Mouse (Mus musculus) heart, adult 18-20 months (tissue): ENCODE measurements at regions not wholly inside any gene's neighbourhood (a gene's known extent, or its start where the extent isn't known, plus 50 kb on each side); places are given as distances from the start of the nearest gene placed in this dataset.

Experiments
- DNase-seq, 2 experiments: peaks; one replicate each; pipeline ENCODE4 v3.0.0; 2021 to 2022; ENCODE audit warnings: mixed read lengths in 1 of 2

DNA sequence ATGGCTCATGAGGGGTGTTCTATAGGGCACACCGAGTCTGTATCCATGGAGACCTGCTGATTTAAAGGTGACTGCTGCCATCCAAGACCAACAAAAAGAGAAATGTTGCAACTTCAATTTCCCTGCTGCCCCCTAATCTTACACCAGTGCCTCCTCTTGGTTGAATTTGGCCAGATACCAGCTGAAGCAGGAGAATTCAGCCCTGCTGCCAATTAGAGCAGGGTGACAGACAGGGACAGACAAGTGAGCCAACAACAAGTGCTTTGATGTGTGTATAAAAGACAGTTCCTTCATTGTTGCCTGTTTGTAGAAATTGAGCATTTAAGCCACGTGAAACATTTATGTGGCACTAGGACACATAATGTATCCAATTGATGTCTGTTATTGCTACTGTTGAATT is 75.5 kb upstream of the Adamts5 start:
- peak; percentile 41 to 54 for DNase-seq

- DNase-seq, result no peak
Measured at GRCm38 (mm10) chr16:85966892-85967444, 65.3 kb upstream of the Adamts5 start.

DNA sequence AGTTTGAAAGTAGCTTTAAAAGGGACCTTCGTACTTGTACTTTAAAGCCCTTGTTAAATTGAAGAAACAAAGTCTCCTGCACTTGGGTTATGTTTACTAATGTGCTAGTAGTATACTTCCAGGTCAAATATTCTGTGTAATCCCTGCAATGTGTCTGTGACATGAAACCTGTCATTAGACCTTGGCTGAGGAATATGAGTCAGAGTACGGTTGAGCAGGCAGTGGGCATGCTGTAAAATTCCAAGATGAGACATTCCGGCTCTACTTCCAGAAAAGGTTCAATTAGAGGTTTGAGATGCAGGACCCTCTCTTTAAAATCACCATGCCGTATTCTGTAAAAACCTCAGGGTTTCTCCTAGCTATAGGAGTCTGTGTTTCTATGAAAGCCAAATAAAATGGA is 64.6 kb upstream of the Adamts5 start:
- no peak for DNase-seq

DNA sequence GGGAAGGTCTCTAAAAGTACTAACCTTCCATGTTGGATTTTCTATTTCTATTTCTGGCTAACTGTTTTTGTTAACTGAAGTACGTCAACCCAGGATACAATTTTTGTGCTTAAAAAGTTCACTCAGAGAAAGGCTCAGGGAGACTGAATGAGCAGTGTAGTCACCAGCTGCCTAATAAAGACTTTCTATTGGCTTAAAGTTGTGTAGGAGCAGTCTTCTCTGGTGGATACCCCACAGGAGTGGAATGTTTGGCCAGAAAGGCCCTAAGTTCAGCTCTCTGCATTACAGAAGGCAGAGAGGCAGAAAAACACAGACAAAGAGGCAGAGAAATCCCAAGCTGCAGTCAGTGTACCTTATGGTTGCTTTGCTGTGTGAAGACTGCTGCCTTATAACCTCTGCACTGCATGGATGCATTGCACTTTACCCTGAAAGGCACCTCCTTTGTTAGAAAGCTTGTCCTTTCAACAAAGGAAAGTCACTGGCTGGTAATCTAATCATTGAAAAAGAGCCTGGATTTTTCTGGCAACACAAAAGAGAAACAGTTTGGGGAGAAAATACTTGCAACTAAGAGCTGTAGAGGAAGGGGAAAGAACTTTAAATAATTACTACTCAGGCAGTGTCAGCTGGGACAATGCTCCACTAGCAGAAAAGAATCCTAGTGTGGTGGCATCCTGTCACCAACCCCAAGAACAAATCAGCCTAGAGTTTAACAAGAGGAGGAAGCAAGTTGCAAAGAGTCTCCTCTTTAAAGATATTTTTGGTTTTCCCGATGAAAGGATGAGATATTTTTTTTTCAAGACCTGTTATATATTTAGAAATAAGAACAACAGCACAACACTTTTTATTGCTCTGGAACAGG is 63.0 kb upstream of the Adamts5 start:
- DNase-seq, result peak; percentile 9 to 39

DNA sequence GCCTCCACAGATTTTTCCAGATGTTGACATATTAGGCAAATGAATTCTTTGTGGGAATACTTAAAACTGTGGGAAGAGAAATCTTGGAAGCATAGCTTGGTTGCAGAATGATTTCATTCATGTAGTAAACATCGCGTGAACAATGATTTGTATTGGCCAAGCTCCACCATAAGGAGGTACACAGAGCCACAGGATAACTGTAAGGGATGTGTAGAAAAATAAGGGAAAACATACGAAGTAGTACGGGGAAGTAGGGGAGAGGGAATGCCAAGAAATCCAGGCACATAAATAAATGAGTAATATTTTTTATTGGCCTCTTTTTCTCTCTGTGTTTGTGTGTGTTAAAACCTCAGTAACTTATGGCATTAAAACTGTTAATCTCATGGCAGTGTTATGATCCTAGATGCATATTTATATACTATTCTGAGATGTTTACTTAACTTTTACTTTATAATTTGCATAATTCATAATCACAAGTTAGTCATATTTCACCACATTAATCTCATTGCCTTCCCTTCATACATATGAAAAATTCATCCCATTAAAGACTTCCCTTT is 54.5 kb upstream of the Adamts5 start:
- DNase-seq, result no peak

DNA sequence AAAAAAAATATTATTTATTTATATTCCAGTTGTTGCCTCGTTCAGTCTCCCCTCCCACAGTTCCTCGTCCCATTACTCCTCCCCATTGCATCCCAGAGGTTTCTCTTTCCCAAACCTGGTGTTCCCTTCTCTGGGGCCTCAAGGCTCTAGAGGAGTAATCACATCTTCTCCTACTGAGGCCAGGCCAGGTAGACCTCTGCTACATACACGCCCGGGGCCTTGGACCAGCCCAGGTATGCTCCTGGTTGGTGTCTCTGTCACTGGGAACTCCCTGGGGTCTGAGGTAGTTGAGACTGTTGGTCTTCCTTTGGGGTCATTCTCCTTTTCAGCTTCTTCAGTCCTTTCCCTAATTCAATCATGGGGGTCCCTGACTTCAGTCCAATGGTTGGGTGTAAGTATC is 50.0 kb upstream of the Adamts5 start:
- DNase-seq, result no peak
